Mouse (Mus musculus) CD4-positive, CD25-positive, alpha-beta regulatory T cell, adult 4 months (primary cell): Measurements from ENCODE around the gene Ubqln4. TPM values are rescaled to one million over a fixed set of nuclear protein-coding genes. Genes with fewer than 3 reads are reported as not detected.

Experiments
- ATAC-seq: one replicate; pipeline ENCODE4 v1.8.0; 2017
- polyA plus RNA-seq, 2 experiments: library from polyadenylated mRNA; unstranded; fragments of 100-300 nt; shearing (Covaris generic); gene quantifications; one replicate each; pipeline ENCODE4 v1.2.1; 2017

The Ubqln4 gene
- polyA plus RNA-seq, 2 experiments from 2014 or later: 11.9 to 12.0 TPM

GRCm38 (mm10) chr3:88543174-88543573, 10.4 kb upstream of the Ubqln4 start:
- no peak for ATAC-seq

- ATAC-seq: peak; percentile 57
Observed at GRCm38 (mm10) chr3:88543651-88544410, 9.7 kb upstream of the Ubqln4 start.

- no peak for ATAC-seq
Observed at GRCm38 (mm10) chr3:88544514-88544913, 9.0 kb upstream of the Ubqln4 start.

GRCm38 (mm10) chr3:88544955-88545591, 8.5 kb upstream of the Ubqln4 start:
- no peak for ATAC-seq

- ATAC-seq: no peak
Observed at GRCm38 (mm10) chr3:88546674-88547418, 6.7 kb upstream of the Ubqln4 start.

- no peak for ATAC-seq
Observed at GRCm38 (mm10) chr3:88548180-88548917, 5.2 kb upstream of the Ubqln4 start, which contains the start of gene Rab25. TSS of gene Rab25 (minus strand) at chr3:88548300.

- ATAC-seq: no peak
Observed at GRCm38 (mm10) chr3:88551586-88551985, 2.0 kb upstream of the Ubqln4 start.

- ATAC-seq: no peak
Observed at GRCm38 (mm10) chr3:88552082-88552645, 1.4 kb upstream of the Ubqln4 start.

GRCm38 (mm10) chr3:88552676-88553524, 658 bp upstream of the Ubqln4 start, which contains the start of gene Lamtor2:
TSS of gene Lamtor2 (minus strand) at chr3:88553074.
- peak; percentile 91 for ATAC-seq

GRCm38 (mm10) chr3:88553880-88554586, 475 bp downstream of the Ubqln4 start:
- peak; percentile 7 for ATAC-seq

- ATAC-seq: no peak
Observed at GRCm38 (mm10) chr3:88555069-88555605, 1.6 kb downstream of the Ubqln4 start.

- ATAC-seq: no peak
Observed at GRCm38 (mm10) chr3:88555731-88556130, 2.2 kb downstream of the Ubqln4 start.

GRCm38 (mm10) chr3:88556616-88557015, 3.1 kb downstream of the Ubqln4 start:
- no peak for ATAC-seq

GRCm38 (mm10) chr3:88559596-88559995, 6.0 kb downstream of the Ubqln4 start:
- no peak for ATAC-seq

GRCm38 (mm10) chr3:88561989-88562388, 8.4 kb downstream of the Ubqln4 start:
- ATAC-seq: no peak

GRCm38 (mm10) chr3:88563442-88563841, 9.9 kb downstream of the Ubqln4 start:
- no peak for ATAC-seq

GRCm38 (mm10) chr3:88563966-88564365, 10.4 kb downstream of the Ubqln4 start:
- ATAC-seq: no peak

GRCm38 (mm10) chr3:88566116-88566515, 12.6 kb downstream of the Ubqln4 start:
- no peak for ATAC-seq

GRCm38 (mm10) chr3:88566536-88567061, 13.0 kb downstream of the Ubqln4 start:
- peak; percentile 49 for ATAC-seq

- ATAC-seq: no peak
Observed at GRCm38 (mm10) chr3:88567892-88568291, 14.3 kb downstream of the Ubqln4 start.
